Mouse (Mus musculus) liver, embryonic 11.5 days (tissue): Measurements from ENCODE around the gene Prkar2b. TPM values are rescaled to one million over a fixed set of nuclear protein-coding genes. Genes with fewer than 3 reads are reported as not detected.

ENCODE experiments used
- ATAC-seq: fragments of 200-750 bp; cut with Nextera tagmentation; replicated peaks from 2 replicates; pipeline ENCODE4 v1.8.0; 2017; ENCODE audit warnings: moderate number of reproducible peaks, mild to moderate bottlenecking, moderate TSS enrichment, moderate library complexity; ENCODE audit not compliant: low FRiP score
- DNase-seq: peaks from one replicate; pipeline ENCODE4 v3.0.0-alpha.2; 2017; ENCODE audit warnings: low spot score
- H3K27ac ChIP-seq: fragments of 300-500 bp; sonication (generic); 2 replicates; pipeline ENCODE4 v1.5.1; 2014; ENCODE audit warnings: mild to moderate bottlenecking, low read depth, low read length, control low read depth
- H3K27me3 ChIP-seq: fragments of 300-500 bp; sonication (generic); replicated peaks from 2 replicates; pipeline ENCODE4 v1.6.1; 2014; ENCODE audit warnings: low read length, mixed read lengths; ENCODE audit not compliant: control insufficient read depth, insufficient read depth
- H3K36me3 ChIP-seq: fragments of 300-500 bp; sonication (generic); 2 replicates; pipeline ENCODE4 v1.6.1; 2014; ENCODE audit warnings: mild to moderate bottlenecking, low read length, moderate library complexity, mixed read lengths; ENCODE audit not compliant: control insufficient read depth, insufficient read depth
- H3K4me1 ChIP-seq: fragments of 300-500 bp; sonication (generic); replicated peaks from 2 replicates; pipeline ENCODE4 v1.6.1; 2014; ENCODE audit warnings: low read length, mixed read lengths; ENCODE audit not compliant: control insufficient read depth, insufficient read depth
- H3K4me2 ChIP-seq: fragments of 300-500 bp; sonication (generic); 2 replicates; pipeline ENCODE4 v1.6.1; 2014; ENCODE audit warnings: mild to moderate bottlenecking, control low read depth, moderate library complexity
- H3K4me3 ChIP-seq: fragments of 300-500 bp; sonication (generic); 2 replicates; pipeline ENCODE4 v1.5.1; 2014; ENCODE audit warnings: low read depth, low read length, control low read depth
- H3K9ac ChIP-seq: fragments of 300-500 bp; sonication (generic); 2 replicates; pipeline ENCODE4 v1.6.1; 2014; ENCODE audit warnings: low read depth, low read length, control low read depth
- H3K9me3 ChIP-seq: fragments of 300-500 bp; sonication (generic); 2 replicates; pipeline ENCODE4 v1.6.1; 2016; ENCODE audit warnings: low read length, inconsistent platforms, mixed read lengths; ENCODE audit not compliant: control insufficient read depth
- WGBS: fragments of 180-500 bp; shearing (Covaris S2); extraction: QIAGEN DNeasy Blood & Tissue Kit; methylation state at CpG from one replicate; pipeline ENCODE4 v1.1.7; 2014; 5-methylcytosine and 5-hydroxymethylcytosine counted together
- polyA plus RNA-seq: library from polyadenylated mRNA; unstranded; fragments of >200 nt; fragmentation: Nextera tagmentation; extraction: Ambion mirVana; gene quantifications from 2 replicates; pipeline ENCODE4 v1.2.1, GENCODE M21; 2014

Gene Prkar2b
- polyA plus RNA-seq, 1 experiment from 2014 or later: 103 TPM

GRCm38 (mm10) chr12:31943020-31943654 lies 118.0 kb downstream of the Prkar2b start:
- 0 out of 2 replicates have a peak overlapping the region, but pooled peaks have one; percentile 8 for H3K4me2 ChIP-seq
- H3K4me1 ChIP-seq: peaks cover 14% of the 10 kb centered on the region
- DNase-seq (no peak), ATAC-seq (peak; percentile 96)
- peaks cover 18% of the 10 kb centered on the region for H3K36me3 ChIP-seq
- no peak overlapping the region for H3K4me3 ChIP-seq
- no peaks in the 10 kb centered on the region for H3K9me3 ChIP-seq
- 59% methylated on average over 4 of the region's 4 CpGs for WGBS
- peak overlapping the region; percentile 53; the same call in 1 of the 2 replicates for H3K27ac ChIP-seq
- H3K9ac ChIP-seq: no peak overlapping the region
- H3K27me3 ChIP-seq: no peaks in the 10 kb centered on the region

- H3K9ac ChIP-seq: no peak overlapping the region
- no peaks in the 10 kb centered on the region for H3K27me3 ChIP-seq
- ATAC-seq (no peak), DNase-seq (no peak)
- peaks cover 29% of the 10 kb centered on the region for H3K36me3 ChIP-seq
- no peak overlapping the region for H3K4me3 ChIP-seq
- no peak overlapping the region for H3K4me2 ChIP-seq
- no peaks in the 10 kb centered on the region for H3K9me3 ChIP-seq
- H3K27ac ChIP-seq: no peak overlapping the region
- peaks cover 10% of the 10 kb centered on the region for H3K4me1 ChIP-seq
These were observed 122.1 kb downstream of the Prkar2b start for GRCm38 (mm10) chr12:31939026-31939425.

- no peak overlapping the region for H3K4me3 ChIP-seq
- peaks cover 5% of the 10 kb centered on the region for H3K4me1 ChIP-seq
- peaks cover 31% of the 10 kb centered on the region for H3K36me3 ChIP-seq
- H3K9ac ChIP-seq: no peak overlapping the region
- no peak for ATAC-seq
- H3K4me2 ChIP-seq: no peak overlapping the region
- no peak overlapping the region for H3K27ac ChIP-seq
- H3K9me3 ChIP-seq: no peaks in the 10 kb centered on the region
- H3K27me3 ChIP-seq: no peaks in the 10 kb centered on the region
- 87% methylated on average over 4 of the region's 4 CpGs for WGBS
- DNase-seq: no peak
These were observed 122.6 kb downstream of the Prkar2b start for GRCm38 (mm10) chr12:31938391-31938997.

GRCm38 (mm10) chr12:31937613-31938012 lies 123.5 kb downstream of the Prkar2b start:
- H3K9me3 ChIP-seq: no peaks in the 10 kb centered on the region
- no peak overlapping the region for H3K9ac ChIP-seq
- H3K27ac ChIP-seq: no peak overlapping the region
- H3K4me3 ChIP-seq: no peak overlapping the region
- ATAC-seq (no peak; the same call in 1 of the 2 replicates), DNase-seq (no peak)
- peaks cover 31% of the 10 kb centered on the region for H3K36me3 ChIP-seq
- no peaks in the 10 kb centered on the region for H3K27me3 ChIP-seq
- no peak overlapping the region for H3K4me2 ChIP-seq
- H3K4me1 ChIP-seq: no peaks in the 10 kb centered on the region
- WGBS: 78% methylated on average over 3 of the region's 3 CpGs

GRCm38 (mm10) chr12:31936657-31937300 lies 124.3 kb downstream of the Prkar2b start:
- H3K36me3 ChIP-seq: peaks cover 33% of the 10 kb centered on the region
- WGBS: 67% methylated on average over 6 of the region's 6 CpGs
- ATAC-seq (no peak), DNase-seq (no peak)
- no peak overlapping the region for H3K4me3 ChIP-seq
- H3K9ac ChIP-seq: no peak overlapping the region
- H3K9me3 ChIP-seq: no peaks in the 10 kb centered on the region
- no peaks in the 10 kb centered on the region for H3K27me3 ChIP-seq
- H3K4me1 ChIP-seq: no peaks in the 10 kb centered on the region
- H3K4me2 ChIP-seq: no peak overlapping the region
- no peak overlapping the region for H3K27ac ChIP-seq

GRCm38 (mm10) chr12:31931818-31932217 lies 129.3 kb downstream of the Prkar2b start:
- Histone ChIP-seq H3K27me3 (no peaks in the 10 kb centered on the region), H3K4me1 (no peaks in the 10 kb centered on the region), H3K4me3 (no peak overlapping the region), H3K36me3 (peaks cover 19% of the 10 kb centered on the region), H3K9ac (no peak overlapping the region), H3K9me3 (no peaks in the 10 kb centered on the region), H3K4me2 (no peak overlapping the region), H3K27ac (no peak overlapping the region)
- ATAC-seq (no peak), DNase-seq (no peak)
- WGBS: 95% methylated on average over 3 of the region's 3 CpGs

- 83% methylated on average over 3 of the region's 3 CpGs for whole genome bisulfite sequencing
- Histone ChIP-seq H3K4me3 (no peak overlapping the region), H3K4me2 (no peak overlapping the region), H3K9ac (no peak overlapping the region), H3K9me3 (no peaks in the 10 kb centered on the region), H3K36me3 (peaks cover 13% of the 10 kb centered on the region), H3K27me3 (no peaks in the 10 kb centered on the region), H3K4me1 (no peaks in the 10 kb centered on the region), H3K27ac (no peak overlapping the region)
- ATAC-seq (no peak), DNase-seq (no peak)
These were observed 132.6 kb downstream of the Prkar2b start for GRCm38 (mm10) chr12:31928498-31928897.

- ATAC-seq: peak; percentile 69
- Histone ChIP-seq H3K4me1 (no peaks in the 10 kb centered on the region), H3K9me3 (no peaks in the 10 kb centered on the region), H3K9ac (no peak overlapping the region), H3K4me3 (no peak overlapping the region), H3K4me2 (no peak overlapping the region), H3K27me3 (no peaks in the 10 kb centered on the region), H3K27ac (no peak overlapping the region), H3K36me3 (peaks cover 10% of the 10 kb centered on the region)
- DNase-seq: peak; percentile 48
- 70% methylated on average over 4 of the region's 4 CpGs for WGBS
These were observed 134.4 kb downstream of the Prkar2b start for GRCm38 (mm10) chr12:31926661-31927061.
